28 mouse cellular contexts compared by ENCODE assay signal in genomic region chr5:30669496-30669830, GRCm38 (mm10). TPM values are rescaled to one million over a fixed set of nuclear protein-coding genes. Genes with fewer than 3 reads are reported as not detected.
A peak's percentile ranks its signal among the peaks of the same experiment; 100 is the strongest.
DNase-seq lines count a peak whose midpoint lies in the region; ATAC-seq and TF ChIP-seq lines count a peak whose summit lies in the region.
"Had no signal": no experiment of that assay in that cellular context is flagged by ENCODE, and none has a peak within 500 bp of the region (broad histone marks: within the 10 kb centered on the region; RNA-seq: fewer than 3 reads in every experiment).

No protein-coding gene starts in this region.

- no peaks in the 10 kb centered on the region for H3K27me3 ChIP-seq in heart, embryonic 10.5 days (ENCODE audit: insufficient read depth, poor library complexity, severe bottlenecking)
- no peaks in the 10 kb centered on the region for H3K27me3 ChIP-seq in lung, embryonic 14.5 days (ENCODE audit: insufficient read depth, low read length)
- H3K27me3 ChIP-seq in MEL (ENCODE audit: control insufficient read depth in 1 of 2, insufficient read depth in 2 of 2, low read length in 2 of 2), result no peaks in the 10 kb centered on the region
- H3K27me3 ChIP-seq in liver, embryonic 13.5 days, result no peaks in the 10 kb centered on the region
- H3K27me3 ChIP-seq: embryonic facial prominence, embryonic 12.5 days; limb, embryonic 12.5 days; lung, embryonic 15.5 days; neural tube, embryonic 13.5 days; Patski had no signal

- peaks cover 63% of the 10 kb centered on the region for H3K36me3 ChIP-seq in heart, embryonic 10.5 days
- H3K36me3 ChIP-seq in lung, embryonic 14.5 days (ENCODE audit: insufficient read depth), result peaks cover 59% of the 10 kb centered on the region
- peaks cover 43 to 46% of the 10 kb centered on the region in 2 experiments for H3K36me3 ChIP-seq in MEL (ENCODE audit: control insufficient read depth in 1 of 2, insufficient read depth in 2 of 2, low read length in 2 of 2)
- H3K36me3 ChIP-seq in liver, embryonic 13.5 days, result peaks cover 63% of the 10 kb centered on the region

- 0 out of 4 replicates have a peak, but pooled peaks of 1 of the 2 experiments have one; percentile 34 for TF ChIP-seq POLR2A in MEL (IDR thresholded peaks at IDR 0.05; ENCODE audit: control insufficient read depth in 1 of 2, insufficient read depth in 1 of 2, low read depth in 1 of 2, low read length in 2 of 2, poor library complexity in 1 of 2)

- peak; percentile 90 to 95 for TF ChIP-seq EP300 in MEL (IDR thresholded peaks at IDR 0.05; ENCODE audit: low read depth in 1 of 2, low read length in 2 of 2)

- peaks cover 44% of the 10 kb centered on the region for H3K79me2 ChIP-seq in MEL (ENCODE audit: control insufficient read depth, insufficient read depth, low read length, poor library complexity)

- H3K4me1 ChIP-seq in heart, embryonic 10.5 days, result peaks cover 20% of the 10 kb centered on the region
- H3K4me1 ChIP-seq in lung, embryonic 14.5 days (ENCODE audit: insufficient read depth), result peaks cover 10% of the 10 kb centered on the region; the same call in 1 of the 2 replicates
- peaks cover 15 to 26% of the 10 kb centered on the region in 2 experiments for H3K4me1 ChIP-seq in MEL (ENCODE audit: control insufficient read depth in 1 of 2, insufficient read depth in 2 of 2, low read length in 2 of 2)
- peaks cover 42% of the 10 kb centered on the region for H3K4me1 ChIP-seq in liver, embryonic 13.5 days (replicated peaks)

- H3K27ac ChIP-seq in heart, embryonic 10.5 days, result no peak overlapping the region
- H3K27ac ChIP-seq in lung, embryonic 14.5 days (ENCODE audit: low read depth), result no peak overlapping the region
- peak overlapping the region; percentile 92 for H3K27ac ChIP-seq in MEL (ENCODE audit: control insufficient read depth, low read depth, low read length)
- 0 out of 2 replicates have a peak overlapping the region, but pooled peaks have one; percentile 24 for H3K27ac ChIP-seq in liver, embryonic 13.5 days
- H3K27ac ChIP-seq: embryonic facial prominence, embryonic 12.5 days; gastrocnemius, adult 2 months; hindbrain, postnatal 0 days; layer of hippocampus, adult 2 months; limb, embryonic 12.5 days; lung, embryonic 15.5 days; neural tube, embryonic 13.5 days had no signal

- H3K9ac ChIP-seq in lung, embryonic 14.5 days, result no peak overlapping the region
- peak overlapping the region; percentile 90 for H3K9ac ChIP-seq in MEL (ENCODE audit: control insufficient read depth, low read depth, low read length, poor library complexity, severe bottlenecking)
- H3K9ac ChIP-seq in liver, embryonic 13.5 days, result peak overlapping the region; percentile 98
- H3K9ac ChIP-seq: embryonic facial prominence, embryonic 12.5 days; limb, embryonic 12.5 days; lung, embryonic 15.5 days had no signal

- 66% methylated on average over 3 of the region's 3 CpGs for WGBS in heart, embryonic 10.5 days
- WGBS in lung, embryonic 14.5 days, result 74% methylated on average over 3 of the region's 3 CpGs
- WGBS in liver, embryonic 13.5 days (ENCODE audit: insufficient replicate concordance), result 48% methylated on average over 3 of the region's 3 CpGs

- DNase-seq in heart, embryonic 10.5 days (ENCODE audit: low spot score), result no peak
- DNase-seq in heart, adult 9 months (ENCODE audit: low spot score in 2 of 2), result no peak
- DNase-seq in lung, embryonic 14.5 days, result no peak
- no peak for DNase-seq in lung, postnatal 10 days
- DNase-seq in MEL (ENCODE audit: low read depth, low spot score), result peak; percentile 93
- DNase-seq in liver, embryonic 13.5 days, result no peak
- DNase-seq in embryo, embryonic 10.5 days (ENCODE audit: low spot score), result no peak
- DNase-seq in right cerebral cortex, postnatal 25 days, result no peak
- DNase-seq: adrenal gland, adult 2 months; cerebellum, adult 11-12 months; cerebellum, postnatal 10 days; gastrocnemius, adult 2 months; kidney, adult 9 months; kidney, postnatal 14 days; lung, postnatal 4 days; thymus, adult 18-20 months; thymus, postnatal 36 days had no signal

- ATAC-seq in lung, embryonic 14.5 days (ENCODE audit: insufficient read depth), result no peak
- ATAC-seq in liver, embryonic 13.5 days (ENCODE audit: low read depth), result no peak
- ATAC-seq: forebrain, embryonic 14.5 days; hindbrain, postnatal 0 days; intestine, embryonic 16.5 days; Patski had no signal

- no peaks in the 10 kb centered on the region for H3K9me3 ChIP-seq in heart, embryonic 10.5 days
- H3K9me3 ChIP-seq in lung, embryonic 14.5 days (ENCODE audit: low read depth, low read length), result no peaks in the 10 kb centered on the region
- no peaks in the 10 kb centered on the region for H3K9me3 ChIP-seq in MEL (replicated peaks; ENCODE audit: insufficient read depth, low read length)
- no peaks in the 10 kb centered on the region for H3K9me3 ChIP-seq in liver, embryonic 13.5 days (replicated peaks)
- H3K9me3 ChIP-seq: embryonic facial prominence, embryonic 12.5 days; limb, embryonic 12.5 days; lung, embryonic 15.5 days; neural tube, embryonic 13.5 days had no signal

- no peak for TF ChIP-seq RAD21 in MEL (IDR thresholded peaks at IDR 0.05; ENCODE audit: low read depth, low read length)

- peak overlapping the region; percentile 64 for H3K4me2 ChIP-seq in lung, embryonic 14.5 days
- H3K4me2 ChIP-seq in liver, embryonic 13.5 days, result peak overlapping the region; percentile 80
- H3K4me2 ChIP-seq: midbrain, embryonic 11.5 days; neural tube, embryonic 13.5 days had no signal

- TF ChIP-seq CTCF in lung, embryonic 14.5 days (IDR thresholded peaks at IDR 0.05; ENCODE audit: low read depth), result no peak
- no peak for TF ChIP-seq CTCF in MEL (IDR thresholded peaks at IDR 0.05 in 2 of 3, conservative IDR thresholded peaks at IDR 0.05 in 1 of 3; ENCODE audit: control insufficient read depth in 1 of 3, insufficient read depth in 1 of 3, low read depth in 2 of 3, low read length in 3 of 3, poor library complexity in 1 of 3, severe bottlenecking in 1 of 3)

- 0 out of 2 replicates have a peak overlapping the region, but pooled peaks have one; percentile 8 for H3K4me3 ChIP-seq in heart, embryonic 10.5 days
- H3K4me3 ChIP-seq in lung, embryonic 14.5 days (ENCODE audit: low read depth, low read length), result no peak overlapping the region
- peak overlapping the region; percentile 88 to 97 for H3K4me3 ChIP-seq in MEL (ENCODE audit: control insufficient read depth in 1 of 2, insufficient read depth in 1 of 2, low read depth in 2 of 2, low read length in 2 of 2)
- H3K4me3 ChIP-seq in liver, embryonic 13.5 days (replicated peaks), result peak overlapping the region; percentile 93
- H3K4me3 ChIP-seq: embryonic facial prominence, embryonic 12.5 days; gastrocnemius, adult 2 months; layer of hippocampus, adult 2 months; lung, embryonic 15.5 days; neural tube, embryonic 13.5 days had no signal

TF ChIP-seq in MEL, 35 proteins besides CTCF, POLR2A, EP300 and RAD21 (continues in another document):
- TF ChIP-seq TBP (IDR thresholded peaks at IDR 0.05; ENCODE audit: low read depth, low read length) (0 out of 2 replicates have a peak, but pooled peaks have one; percentile 60), MAFK (IDR thresholded peaks at IDR 0.05; ENCODE audit: borderline replicate concordance, low read depth, low read length) (peak; percentile 81; the same call in 1 of the 2 replicates), MAX (IDR thresholded peaks at IDR 0.05; ENCODE audit: low read length) (peak; percentile 30; the same call in 1 of the 2 replicates), POLR2AphosphoS2 (IDR thresholded peaks at IDR 0.05; ENCODE audit: low read length) (0 out of 2 replicates have a peak, but pooled peaks have one; percentile 41), MYC (IDR thresholded peaks at IDR 0.05; ENCODE audit: low read depth, low read length) (peak; percentile 74), CHD2 (IDR thresholded peaks at IDR 0.05; ENCODE audit: low read length) (no peak), CHD1 (IDR thresholded peaks at IDR 0.05; ENCODE audit: low read depth, low read length) (no peak), E2F4 (IDR thresholded peaks at IDR 0.05; ENCODE audit: borderline replicate concordance, low read depth, low read length) (no peak), UBTF (IDR thresholded peaks at IDR 0.05; ENCODE audit: borderline replicate concordance, insufficient read depth, low read depth, low read length) (no peak), SIN3A (IDR thresholded peaks at IDR 0.05; ENCODE audit: low read length) (peak; percentile 94), MEF2A (IDR thresholded peaks at IDR 0.05; ENCODE audit: extremely low read depth, insufficient replicate concordance, low read depth, low read length, poor library complexity, severe bottlenecking) (no peak), GABPA (IDR thresholded peaks at IDR 0.05; ENCODE audit: low read depth, low read length) (no peak), TCF12 (IDR thresholded peaks at IDR 0.05; ENCODE audit: low read depth, low read length) (peak; percentile 94), ETS1 (IDR thresholded peaks at IDR 0.05; ENCODE audit: low read depth, low read length) (peak; percentile 94), ZC3H11A (IDR thresholded peaks at IDR 0.05; ENCODE audit: low read depth, low read length) (no peak), USF1 (IDR thresholded peaks at IDR 0.05; ENCODE audit: low read depth, low read length) (no peak)

RNA-seq across cellular contexts. Expression of gene Cenpa, which starts 2.9 kb away (rescaled TPM):
- polyA plus RNA-seq in heart, embryonic 10.5 days (2016; fragmentation: Nextera tagmentation; extraction: Ambion mirVana), result 323 and 372 TPM in 2 replicates
- 416 and 454 TPM in 2 replicates for polyA plus RNA-seq in lung, embryonic 14.5 days (2014; fragmentation: Nextera tagmentation; extraction: Ambion mirVana)
- 341 and 345 TPM in 2 replicates for total RNA-seq in MEL (2012; rRNA removed)
- polyA plus RNA-seq in MEL (2012; ENCODE audit: insufficient read depth in 1 of 2, insufficient read length in 2 of 2, low read depth in 1 of 2, low replicate concordance in 2 of 2, missing spikeins in 1 of 2), result 100 to 1,000 TPM; 100 to 566 TPM
- polyA plus RNA-seq in liver, embryonic 13.5 days (2015; fragmentation: Nextera tagmentation; extraction: Ambion mirVana), result 229 and 232 TPM in 2 replicates

RNA-seq across cellular contexts. Expression of gene Slc35f6, which starts 21.7 kb away (rescaled TPM):
- 25.5 and 28.4 TPM in 2 replicates for polyA plus RNA-seq in heart, embryonic 10.5 days (2016; fragmentation: Nextera tagmentation; extraction: Ambion mirVana)
- 27.6 and 29.5 TPM in 2 replicates for polyA plus RNA-seq in lung, embryonic 14.5 days (2014; fragmentation: Nextera tagmentation; extraction: Ambion mirVana)
- total RNA-seq in MEL (2012; rRNA removed), result 15.7 and 18.0 TPM in 2 replicates
- polyA plus RNA-seq in MEL (2012; ENCODE audit: insufficient read depth in 1 of 2, insufficient read length in 2 of 2, low read depth in 1 of 2, low replicate concordance in 2 of 2, missing spikeins in 1 of 2), result 10 to 100 TPM in 1 of 2 experiments, not detected in 1; 32.4 TPM
- 10.2 and 10.6 TPM in 2 replicates for polyA plus RNA-seq in liver, embryonic 13.5 days (2015; fragmentation: Nextera tagmentation; extraction: Ambion mirVana)

RNA-seq across cellular contexts. Expression of gene Dpysl5, which starts 41.9 kb away (rescaled TPM):
- 4.0 and 5.6 TPM in 2 replicates for polyA plus RNA-seq in heart, embryonic 10.5 days (2016; fragmentation: Nextera tagmentation; extraction: Ambion mirVana)
- 6.6 and 7.3 TPM in 2 replicates for polyA plus RNA-seq in lung, embryonic 14.5 days (2014; fragmentation: Nextera tagmentation; extraction: Ambion mirVana)
- not detected in 2 replicates for total RNA-seq in MEL (2012; rRNA removed)
- polyA plus RNA-seq in MEL (2012; ENCODE audit: insufficient read depth in 1 of 2, insufficient read length in 2 of 2, low read depth in 1 of 2, low replicate concordance in 2 of 2, missing spikeins in 1 of 2), result not detected
- 0.20 and 0.33 TPM in 2 replicates for polyA plus RNA-seq in liver, embryonic 13.5 days (2015; fragmentation: Nextera tagmentation; extraction: Ambion mirVana)
- total RNA-seq: hematopoietic stem cell, adult 5-6 weeks had no signal

Comparison
In these comparisons a context has a peak if more than half of its experiments do, and no peak if none do; other contexts are left out.
1. H3K27ac ChIP-seq: peak in MEL (single experiment) and liver, embryonic 13.5 days (single experiment); none in heart, embryonic 10.5 days (single experiment) and lung, embryonic 14.5 days (single experiment).